Mouse (Mus musculus) ES-Bruce4 (cell line): ENCODE results near the gene Snrpc. TPM values are rescaled to one million over a fixed set of nuclear protein-coding genes. Genes with fewer than 3 reads are reported as not detected.

Source experiments
- H3K27ac ChIP-seq: 2 replicates; pipeline ENCODE4 v1.5.1; 2012; ENCODE audit warnings: low read length, inconsistent platforms; ENCODE audit not compliant: insufficient read depth
- H3K27me3 ChIP-seq: 2 replicates; pipeline ENCODE4 v1.6.1; 2012; ENCODE audit warnings: mild to moderate bottlenecking, low read length, inconsistent platforms; ENCODE audit not compliant: control insufficient read depth, poor library complexity, insufficient read depth, severe bottlenecking
- H3K36me3 ChIP-seq: 2 replicates; pipeline ENCODE4 v1.6.1; 2012; ENCODE audit warnings: inconsistent platforms, mild to moderate bottlenecking, low read length, moderate library complexity; ENCODE audit not compliant: control insufficient read depth, poor library complexity, insufficient read depth, severe bottlenecking
- H3K4me1 ChIP-seq: one replicate; pipeline ENCODE4 v1.8.1; 2011; ENCODE audit warnings: low read length; ENCODE audit not compliant: control insufficient read depth, insufficient read depth
- H3K4me3 ChIP-seq: 2 replicates; pipeline ENCODE4 v1.5.1; 2011; ENCODE audit warnings: low read depth, mild to moderate bottlenecking, low read length
- H3K9ac ChIP-seq: 2 replicates; pipeline ENCODE4 v1.6.1; 2012; ENCODE audit warnings: low read depth, mild to moderate bottlenecking, inconsistent platforms; ENCODE audit not compliant: poor library complexity, severe bottlenecking
- H3K9me3 ChIP-seq: replicated peaks from 2 replicates; pipeline ENCODE4 v1.6.1; 2012; ENCODE audit warnings: mild to moderate bottlenecking, low read length, inconsistent platforms; ENCODE audit not compliant: control insufficient read depth, poor library complexity, insufficient read depth, severe bottlenecking
- CTCF ChIP-seq: IDR thresholded peaks from one replicate; pipeline ENCODE4 v1.8.1; 2011; ENCODE audit warnings: low read depth, low read length
- EP300 ChIP-seq: IDR thresholded peaks from 2 replicates; pipeline ENCODE4 v1.6.1; 2011; ENCODE audit warnings: low read depth, low read length; ENCODE audit not compliant: insufficient read depth
- POLR2A ChIP-seq: IDR thresholded peaks from one replicate; pipeline ENCODE4 v1.8.1; 2011; ENCODE audit warnings: low read length; ENCODE audit not compliant: insufficient read depth
- polyA plus RNA-seq: library from polyadenylated mRNA; stranded (reverse); fragments of >200 nt; gene quantifications from 2 replicates; pipeline ENCODE4 v1.2.4, GENCODE M21; 2011; ENCODE audit warnings: low read depth; ENCODE audit not compliant: missing spikeins, insufficient read depth, insufficient read length

The Snrpc gene
- polyA plus RNA-seq, 1 experiment = 266 TPM

- TF ChIP-seq POLR2A (no peak), CTCF (no peak), EP300 (no peak)
- H3K4me1 ChIP-seq = no peaks in the 10 kb centered on the region
- no peak overlapping the region for H3K27ac ChIP-seq
- no peaks in the 10 kb centered on the region for H3K9me3 ChIP-seq
- no peak overlapping the region for H3K9ac ChIP-seq
- H3K4me3 ChIP-seq = no peak overlapping the region
- H3K36me3 ChIP-seq = no peaks in the 10 kb centered on the region
- H3K27me3 ChIP-seq = no peaks in the 10 kb centered on the region
Measured at GRCm38 (mm10) chr17:27866737-27867136, 28.8 kb downstream of the Snrpc start.

- no peaks in the 10 kb centered on the region for H3K36me3 ChIP-seq
- no peaks in the 10 kb centered on the region for H3K9me3 ChIP-seq
- H3K4me1 ChIP-seq = no peaks in the 10 kb centered on the region
- H3K27me3 ChIP-seq = no peaks in the 10 kb centered on the region
- no peak overlapping the region for H3K27ac ChIP-seq
- no peak overlapping the region for H3K4me3 ChIP-seq
- H3K9ac ChIP-seq = no peak overlapping the region
- no peak for TF ChIP-seq CTCF
- TF ChIP-seq POLR2A = no peak
Measured at GRCm38 (mm10) chr17:27871851-27872250, 33.9 kb downstream of the Snrpc start.

- H3K27me3 ChIP-seq = no peaks in the 10 kb centered on the region
- H3K4me1 ChIP-seq = no peaks in the 10 kb centered on the region
- H3K27ac ChIP-seq = no peak overlapping the region
- H3K4me3 ChIP-seq = no peak overlapping the region
- H3K36me3 ChIP-seq = no peaks in the 10 kb centered on the region
- H3K9ac ChIP-seq = no peak overlapping the region
- no peak for TF ChIP-seq CTCF
- TF ChIP-seq EP300 = no peak
- TF ChIP-seq POLR2A = no peak
- H3K9me3 ChIP-seq = no peaks in the 10 kb centered on the region
Measured at GRCm38 (mm10) chr17:27873583-27873982, 35.6 kb downstream of the Snrpc start.

- H3K36me3 ChIP-seq = peaks cover 4% of the 10 kb centered on the region; the same call in 1 of the 2 replicates
- no peaks in the 10 kb centered on the region for H3K9me3 ChIP-seq
- H3K4me1 ChIP-seq = no peaks in the 10 kb centered on the region
- H3K9ac ChIP-seq = no peak overlapping the region
- no peak overlapping the region for H3K27ac ChIP-seq
- TF ChIP-seq EP300 (no peak), CTCF (no peak), POLR2A (no peak)
- no peak overlapping the region for H3K4me3 ChIP-seq
- H3K27me3 ChIP-seq = no peaks in the 10 kb centered on the region
Measured at GRCm38 (mm10) chr17:27874510-27874909, 36.6 kb downstream of the Snrpc start.

- H3K4me3 ChIP-seq = no peak overlapping the region
- no peaks in the 10 kb centered on the region for H3K27me3 ChIP-seq
- no peak overlapping the region for H3K27ac ChIP-seq
- H3K9ac ChIP-seq = no peak overlapping the region
- H3K36me3 ChIP-seq = peaks cover 12% of the 10 kb centered on the region; the same call in 1 of the 2 replicates
- no peaks in the 10 kb centered on the region for H3K4me1 ChIP-seq
- no peaks in the 10 kb centered on the region for H3K9me3 ChIP-seq
- TF ChIP-seq CTCF (peak; percentile 46), POLR2A (no peak)
Measured at GRCm38 (mm10) chr17:27881518-27881917, 43.6 kb downstream of the Snrpc start.

- TF ChIP-seq EP300 = no peak
- TF ChIP-seq CTCF = no peak
- TF ChIP-seq POLR2A = no peak
- Histone ChIP-seq H3K4me1 (no peaks in the 10 kb centered on the region), H3K4me3 (no peak overlapping the region), H3K27ac (no peak overlapping the region), H3K9ac (no peak overlapping the region), H3K36me3 (peaks cover 12% of the 10 kb centered on the region; the same call in 1 of the 2 replicates), H3K9me3 (no peaks in the 10 kb centered on the region), H3K27me3 (no peaks in the 10 kb centered on the region)
Measured at GRCm38 (mm10) chr17:27883129-27883528, 45.2 kb downstream of the Snrpc start.
